In the genomic region with DNA sequence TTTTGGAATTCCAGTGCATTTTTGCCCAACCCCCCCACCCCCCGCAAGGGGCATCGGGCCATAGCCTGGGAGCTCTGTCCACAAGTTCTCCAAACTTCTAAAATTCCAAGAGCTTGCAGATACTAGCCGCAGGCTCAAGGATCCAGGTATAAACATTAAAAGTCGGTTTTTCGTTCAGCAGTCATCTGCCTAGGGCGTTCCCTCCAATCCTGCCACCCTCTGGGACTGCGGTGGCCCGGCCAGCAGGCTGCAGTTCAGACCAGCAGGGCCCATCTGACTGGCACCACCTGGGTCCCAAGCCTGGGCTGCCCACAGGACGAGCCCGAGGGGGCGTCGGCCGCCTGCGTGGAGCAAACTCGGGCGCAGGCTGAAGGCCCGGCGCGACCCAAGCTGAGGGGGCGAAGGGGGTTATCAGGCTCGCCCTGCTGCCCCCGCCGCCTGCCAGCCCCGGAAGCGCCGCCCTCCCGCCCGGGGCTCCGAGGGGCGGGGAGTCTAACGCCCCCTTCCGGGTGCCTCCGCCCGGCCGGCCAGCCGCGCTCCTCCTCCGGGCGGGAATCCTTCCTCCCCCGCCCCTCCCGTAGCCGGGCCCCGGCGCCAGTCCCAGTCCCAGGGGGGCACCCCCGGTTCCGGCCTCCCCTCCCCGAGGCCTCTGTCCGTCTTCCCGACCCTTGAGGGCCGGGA, we compare ENCODE assay signal across 8 mouse cellular contexts. TPM values are rescaled to one million over a fixed set of nuclear protein-coding genes. Genes with fewer than 3 reads are reported as not detected.
A peak's percentile ranks its signal among the peaks of the same experiment; 100 is the strongest.
DNase-seq lines count a peak whose midpoint lies in the region; ATAC-seq lines count a peak whose summit lies in the region.

No protein-coding gene starts in this region.

- no peaks in the 10 kb centered on the region for H3K9me3 ChIP-seq in forebrain, embryonic 11.5 days (ENCODE audit: control insufficient read depth, low read length)
- H3K9me3 ChIP-seq in heart, embryonic 16.5 days (replicated peaks; ENCODE audit: control insufficient read depth, low read length), result no peaks in the 10 kb centered on the region

- peak overlapping the region; percentile 92 for H3K27ac ChIP-seq in forebrain, embryonic 11.5 days (ENCODE audit: low read depth, low read length)
- peak overlapping the region; percentile 95 for H3K27ac ChIP-seq in heart, embryonic 16.5 days (ENCODE audit: low read length)

- H3K4me2 ChIP-seq in forebrain, embryonic 11.5 days (ENCODE audit: low read depth, low read length, severe bottlenecking), result peak overlapping the region; percentile 82
- peak overlapping the region; percentile 87 for H3K4me2 ChIP-seq in heart, embryonic 16.5 days (ENCODE audit: low read depth, low read length)

- ATAC-seq in forebrain, embryonic 11.5 days (replicated peaks; ENCODE audit: low FRiP score), result peak; percentile 73
- peak; percentile 81 for ATAC-seq in heart, embryonic 16.5 days (replicated peaks; ENCODE audit: extremely low read depth, insufficient read depth, low FRiP score)

- no peaks in the 10 kb centered on the region for H3K27me3 ChIP-seq in forebrain, embryonic 11.5 days (ENCODE audit: control insufficient read depth, insufficient read depth, low read length)
- no peaks in the 10 kb centered on the region; the same call in 1 of the 2 replicates for H3K27me3 ChIP-seq in heart, embryonic 16.5 days (ENCODE audit: control insufficient read depth, insufficient read depth, low read length)

- peak overlapping the region; percentile 98 for H3K9ac ChIP-seq in forebrain, embryonic 11.5 days (ENCODE audit: low read length)
- H3K9ac ChIP-seq in heart, embryonic 16.5 days (ENCODE audit: low read length), result peak overlapping the region; percentile 87

- peak; percentile 89 for DNase-seq in MN1 (ENCODE audit: low spot score)
- DNase-seq in brain, embryonic 18.5 days (ENCODE audit: low read depth, low spot score), result peak; percentile 76
- peak; percentile 93 for DNase-seq in forebrain, embryonic 11.5 days (ENCODE audit: low spot score)
- peak; percentile 87 to 94 for DNase-seq in kidney, postnatal 4 days
- DNase-seq in lung, postnatal 14 days, result peak; percentile 87
- DNase-seq in right cerebral cortex, postnatal 10 days (ENCODE audit: low spot score in 2 of 2), result peak; percentile 86 to 87
- DNase-seq in urinary bladder, postnatal 25 days (ENCODE audit: low spot score), result peak; percentile 85

- peak overlapping the region; percentile 94 for H3K4me3 ChIP-seq in forebrain, embryonic 11.5 days (ENCODE audit: low read depth, low read length)
- peak overlapping the region; percentile 68 for H3K4me3 ChIP-seq in heart, embryonic 16.5 days (ENCODE audit: low read length)

- 0% methylated on average over 39 of the region's 50 CpGs for WGBS in forebrain, embryonic 11.5 days
- WGBS in heart, embryonic 16.5 days, result 1% methylated on average over 36 of the region's 50 CpGs

- H3K4me1 ChIP-seq in forebrain, embryonic 11.5 days (replicated peaks; ENCODE audit: control insufficient read depth, insufficient read depth, low read length), result peaks cover 12% of the 10 kb centered on the region
- peaks cover 33% of the 10 kb centered on the region for H3K4me1 ChIP-seq in heart, embryonic 16.5 days (ENCODE audit: control insufficient read depth, insufficient read depth, low read length)

- no peaks in the 10 kb centered on the region for H3K36me3 ChIP-seq in forebrain, embryonic 11.5 days (ENCODE audit: control insufficient read depth, insufficient read depth, low read length)
- no peaks in the 10 kb centered on the region for H3K36me3 ChIP-seq in heart, embryonic 16.5 days (ENCODE audit: control insufficient read depth, insufficient read depth)

RNA-seq across cellular contexts. Expression of a gene that starts 5.7 kb away (rescaled TPM):
- polyA plus RNA-seq in forebrain, embryonic 11.5 days (2014; fragmentation: Nextera tagmentation; extraction: Ambion mirVana), result 30.9 and 31.0 TPM in 2 replicates
- 15.2 and 15.7 TPM in 2 replicates for polyA plus RNA-seq in heart, embryonic 16.5 days (2015; fragmentation: Nextera tagmentation; extraction: Ambion mirVana)

RNA-seq across cellular contexts. Expression of a gene that starts 33.3 kb away (rescaled TPM):
- polyA plus RNA-seq in forebrain, embryonic 11.5 days (2014; fragmentation: Nextera tagmentation; extraction: Ambion mirVana), result 24.8 and 28.8 TPM in 2 replicates
- 45.8 and 48.9 TPM in 2 replicates for polyA plus RNA-seq in heart, embryonic 16.5 days (2015; fragmentation: Nextera tagmentation; extraction: Ambion mirVana)

RNA-seq across cellular contexts. Expression of a gene that starts 36.1 kb away (rescaled TPM):
- polyA plus RNA-seq in forebrain, embryonic 11.5 days (2014; fragmentation: Nextera tagmentation; extraction: Ambion mirVana), result 0.17 TPM in 1 of 2 replicates, not detected in the other
- polyA plus RNA-seq in heart, embryonic 16.5 days (2015; fragmentation: Nextera tagmentation; extraction: Ambion mirVana), result 0.21 TPM in 1 of 2 replicates, not detected in the other

RNA-seq across cellular contexts. Expression of a gene that starts 49.1 kb away (rescaled TPM):
- polyA plus RNA-seq in forebrain, embryonic 11.5 days (2014; fragmentation: Nextera tagmentation; extraction: Ambion mirVana), result 0.25 and 0.29 TPM in 2 replicates
- 1.0 and 5.6 TPM in 2 replicates for polyA plus RNA-seq in heart, embryonic 16.5 days (2015; fragmentation: Nextera tagmentation; extraction: Ambion mirVana)

RNA-seq across cellular contexts. Expression of a gene that starts 52.7 kb away (rescaled TPM):
- polyA plus RNA-seq in forebrain, embryonic 11.5 days (2014; fragmentation: Nextera tagmentation; extraction: Ambion mirVana), result 31.2 and 31.6 TPM in 2 replicates
- polyA plus RNA-seq in heart, embryonic 16.5 days (2015; fragmentation: Nextera tagmentation; extraction: Ambion mirVana), result 19.1 and 20.4 TPM in 2 replicates

Comparison
In these comparisons a context has a peak if more than half of its experiments do, and no peak if none do; other contexts are left out.
1. Peak in every context shown above with its lines: DNase-seq, ATAC-seq, H3K4me3 ChIP-seq and H3K27ac ChIP-seq.